Mouse (Mus musculus) limb, embryonic 15.5 days (tissue): ENCODE data around the gene Ift88. TPM values are rescaled to one million over a fixed set of nuclear protein-coding genes. Genes with fewer than 3 reads are reported as not detected.
"Not testable (repeated sequence)": the region's sequence is repeated elsewhere in the genome, so short reads cannot be mapped to it uniquely, and the experiment has no call there.

Experiments used
- ATAC-seq: fragments of 200-750 bp; cut with Nextera tagmentation; 2 replicates; pipeline ENCODE4 v1.8.0; 2017; ENCODE audit warnings: low read depth, moderate TSS enrichment; ENCODE audit not compliant: insufficient number of reproducible peaks, low FRiP score, low TSS enrichment
- H3K27ac ChIP-seq: fragments of 300-500 bp; sonication (generic); 2 replicates; pipeline ENCODE4 v1.5.1; 2015; ENCODE audit warnings: moderate library complexity, mild to moderate bottlenecking, inconsistent platforms
- H3K27me3 ChIP-seq: fragments of 300-500 bp; sonication (generic); 2 replicates; pipeline ENCODE4 v1.6.1; 2015; ENCODE audit warnings: inconsistent platforms
- H3K36me3 ChIP-seq: fragments of 300-500 bp; sonication (generic); 2 replicates; pipeline ENCODE4 v1.6.1; 2015; ENCODE audit warnings: inconsistent platforms
- H3K4me1 ChIP-seq: fragments of 300-500 bp; sonication (generic); 2 replicates; pipeline ENCODE4 v1.6.1; 2015; ENCODE audit warnings: inconsistent platforms
- H3K4me2 ChIP-seq: fragments of 300-500 bp; sonication (generic); 2 replicates; pipeline ENCODE4 v1.6.1; 2015; ENCODE audit warnings: mild to moderate bottlenecking, inconsistent platforms
- H3K4me3 ChIP-seq: fragments of 300-500 bp; sonication (generic); 2 replicates; pipeline ENCODE4 v1.5.1; 2015; ENCODE audit warnings: mild to moderate bottlenecking, inconsistent platforms
- H3K9ac ChIP-seq: fragments of 300-500 bp; sonication (generic); 2 replicates; pipeline ENCODE4 v1.6.1; 2015; ENCODE audit warnings: inconsistent platforms
- H3K9me3 ChIP-seq: fragments of 300-500 bp; sonication (generic); 2 replicates; pipeline ENCODE4 v1.6.1; 2016; ENCODE audit warnings: inconsistent platforms
- WGBS: fragments of 180-500 bp; shearing (Covaris S2); methylation state at CpG from one replicate; pipeline ENCODE4 v1.1.7; 2015; 5-methylcytosine and 5-hydroxymethylcytosine counted together
- polyA plus RNA-seq: library from polyadenylated mRNA; unstranded; fragments of >200 nt; fragmentation: Nextera tagmentation; extraction: Ambion mirVana; gene quantifications from 2 replicates; pipeline ENCODE4 v1.2.1, GENCODE M21; 2015

The Ift88 gene
- polyA plus RNA-seq, 1 experiment from 2014 or later, result 15.9 TPM

DNA sequence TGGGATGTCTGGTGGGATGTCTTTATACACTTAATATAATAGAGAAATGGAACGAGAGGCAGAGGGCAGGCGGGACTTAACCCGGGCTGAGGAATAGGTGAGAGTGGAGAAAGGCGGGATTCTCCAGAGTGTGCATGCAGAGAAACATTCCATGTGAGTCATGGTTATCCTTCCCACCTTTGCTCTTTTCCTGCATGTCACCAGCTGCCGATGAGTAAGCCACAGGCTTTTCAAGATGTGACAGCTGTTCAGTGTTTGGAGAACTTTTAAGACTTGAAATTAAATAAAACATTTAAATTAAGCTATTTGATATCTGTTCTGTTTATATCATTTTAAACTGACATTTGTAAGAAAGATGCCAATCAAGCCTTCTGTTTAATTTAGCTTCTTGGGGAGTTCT lies 36.0 kb downstream of the Ift88 start:
- ATAC-seq, result no peak
- H3K9me3 ChIP-seq, result no peaks in the 10 kb centered on the region
- H3K4me2 ChIP-seq, result no peak overlapping the region
- no peak overlapping the region for H3K9ac ChIP-seq
- H3K36me3 ChIP-seq, result peaks cover 9% of the 10 kb centered on the region; the same call in 1 of the 2 replicates
- no peaks in the 10 kb centered on the region for H3K27me3 ChIP-seq
- no peak overlapping the region for H3K27ac ChIP-seq
- no peaks in the 10 kb centered on the region for H3K4me1 ChIP-seq
- H3K4me3 ChIP-seq, result no peak overlapping the region
- WGBS, result 89% methylated on average over 5 of the region's 5 CpGs

DNA sequence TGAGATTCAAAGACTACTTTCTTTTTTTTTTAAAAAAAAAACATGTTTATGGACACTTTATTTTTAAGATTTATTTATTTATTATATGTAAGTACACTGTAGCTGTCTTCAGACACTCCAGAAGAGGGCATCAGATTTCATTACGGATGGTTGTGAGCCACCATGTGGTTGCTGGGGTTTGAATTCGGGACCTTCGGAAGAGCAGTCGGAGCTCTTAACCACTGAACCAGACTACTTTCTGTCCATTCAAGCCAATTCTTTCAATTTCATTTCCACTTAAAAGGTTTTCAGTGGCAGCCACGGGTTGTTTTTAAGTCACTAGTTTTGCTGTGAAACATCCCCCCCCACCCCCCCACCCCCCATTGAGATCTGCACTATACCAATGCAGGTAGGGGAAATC lies 36.5 kb downstream of the Ift88 start:
- not testable (repeated sequence) for H3K9me3 ChIP-seq, H3K4me3 ChIP-seq, H3K4me1 ChIP-seq, H3K4me2 ChIP-seq, H3K36me3 ChIP-seq, H3K9ac ChIP-seq, ATAC-seq, H3K27me3 ChIP-seq, H3K27ac ChIP-seq
- WGBS, result 77% methylated on average over 5 of the region's 5 CpGs

DNA sequence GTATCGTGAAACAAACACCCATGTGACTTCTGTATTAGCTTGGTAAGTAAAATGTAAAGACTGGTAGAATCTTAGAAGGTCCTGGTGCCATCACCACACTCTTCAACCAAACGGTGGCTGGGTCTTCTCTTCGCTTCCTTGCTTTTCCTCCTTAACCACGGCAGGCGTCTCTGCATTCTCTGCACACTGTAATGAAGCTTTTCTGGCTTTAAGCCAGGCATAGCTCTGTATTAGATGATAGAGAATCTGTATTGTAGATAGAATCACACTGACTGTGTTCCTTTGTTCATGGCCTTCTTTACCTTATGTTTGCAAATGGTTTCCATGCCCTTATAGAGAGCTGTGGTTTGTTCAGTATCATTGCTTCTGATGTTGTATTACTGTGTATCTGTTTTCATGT lies 39.0 kb downstream of the Ift88 start:
- H3K4me3 ChIP-seq, result no peak overlapping the region
- H3K27me3 ChIP-seq, result no peaks in the 10 kb centered on the region
- no peak overlapping the region for H3K9ac ChIP-seq
- peaks cover 4% of the 10 kb centered on the region; the same call in 1 of the 2 replicates for H3K36me3 ChIP-seq
- no peak overlapping the region for H3K27ac ChIP-seq
- 0 out of 2 replicates have a peak, but pooled peaks cover 3% of the 10 kb centered on the region for H3K4me1 ChIP-seq
- H3K4me2 ChIP-seq, result no peak overlapping the region
- no peaks in the 10 kb centered on the region for H3K9me3 ChIP-seq
- no peak for ATAC-seq
- WGBS, result 76% methylated on average over 5 of the region's 5 CpGs

DNA sequence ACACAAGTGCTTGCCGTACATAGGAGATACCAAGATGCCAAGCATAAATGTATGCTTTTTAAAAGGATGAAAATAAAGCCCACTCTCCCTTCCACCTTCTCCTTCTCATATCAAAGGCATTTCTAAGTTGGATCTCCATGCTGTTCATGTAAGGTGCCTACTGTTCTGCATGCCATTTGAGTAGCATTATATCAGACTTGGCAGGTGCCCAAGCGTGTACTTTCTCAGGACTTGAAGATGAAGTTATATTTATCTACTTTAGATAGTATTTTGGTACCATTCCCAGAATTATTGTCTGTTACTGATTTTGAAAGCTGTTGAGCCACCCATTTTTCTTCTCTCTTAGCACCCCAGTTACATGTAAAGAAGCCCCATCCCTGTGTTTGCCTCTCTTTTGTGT lies 51.2 kb downstream of the Ift88 start:
- H3K27ac ChIP-seq, result no peak overlapping the region
- H3K27me3 ChIP-seq, result no peaks in the 10 kb centered on the region
- H3K4me3 ChIP-seq, result no peak overlapping the region
- no peak overlapping the region for H3K4me2 ChIP-seq
- H3K4me1 ChIP-seq, result no peaks in the 10 kb centered on the region
- no peak overlapping the region for H3K9ac ChIP-seq
- no peak for ATAC-seq
- 0 out of 2 replicates have a peak, but pooled peaks cover 11% of the 10 kb centered on the region for H3K36me3 ChIP-seq
- 80% methylated on average over 2 of the region's 2 CpGs for WGBS
- H3K9me3 ChIP-seq, result no peaks in the 10 kb centered on the region

DNA sequence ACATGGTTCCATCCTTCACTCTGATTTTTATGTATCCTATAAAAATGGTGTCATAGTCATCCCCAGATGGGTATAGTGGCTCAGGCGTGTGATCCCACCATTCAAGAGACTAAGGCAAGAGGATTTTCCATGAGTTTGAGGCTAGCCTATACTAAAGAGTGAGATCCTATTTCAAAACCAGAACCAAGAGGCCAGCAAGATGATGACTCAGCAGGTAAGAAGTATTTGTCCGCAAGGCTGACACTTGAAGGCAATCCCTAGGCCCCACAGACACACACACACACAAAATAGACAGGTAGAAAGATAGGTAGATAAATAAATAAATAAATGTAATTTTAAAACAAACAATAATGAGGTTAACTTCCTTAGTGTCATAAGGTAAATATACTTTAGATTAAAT lies 58.4 kb downstream of the Ift88 start:
- ATAC-seq, result no peak
- Histone ChIP-seq H3K4me1 (no peaks in the 10 kb centered on the region), H3K27me3 (no peaks in the 10 kb centered on the region), H3K4me2 (no peak overlapping the region), H3K36me3 (no peaks in the 10 kb centered on the region), H3K9me3 (no peaks in the 10 kb centered on the region), H3K9ac (no peak overlapping the region), H3K4me3 (no peak overlapping the region), H3K27ac (no peak overlapping the region)
- WGBS, result 72% methylated on average over 2 of the region's 2 CpGs

DNA sequence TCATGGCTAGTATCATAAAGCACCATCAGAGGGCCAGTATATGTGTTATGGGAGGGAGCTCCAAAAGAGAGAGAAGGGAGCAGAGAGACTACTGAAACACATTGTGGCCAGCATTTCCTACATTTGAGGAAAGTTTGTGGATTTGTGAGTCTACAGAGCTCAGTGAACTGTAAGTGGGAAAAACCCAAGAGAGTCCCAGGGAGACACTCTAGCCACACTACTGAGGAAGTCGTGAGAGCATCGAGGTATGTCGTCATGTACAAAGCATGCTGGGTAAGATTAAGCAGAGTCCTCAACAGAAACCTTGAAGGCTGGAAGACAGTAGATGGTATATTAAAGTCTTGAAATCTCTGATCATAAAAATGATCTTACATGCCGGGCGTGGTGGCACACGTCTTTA lies 60.3 kb downstream of the Ift88 start:
- WGBS, result 92% methylated on average over 6 of the region's 6 CpGs
- Histone ChIP-seq H3K27ac (no peak overlapping the region), H3K4me1 (no peaks in the 10 kb centered on the region), H3K9me3 (no peaks in the 10 kb centered on the region), H3K9ac (no peak overlapping the region), H3K4me2 (no peak overlapping the region), H3K27me3 (no peaks in the 10 kb centered on the region), H3K4me3 (no peak overlapping the region), H3K36me3 (no peaks in the 10 kb centered on the region)
- ATAC-seq, result no peak

GRCm38 (mm10) chr14:57489696-57490095 lies 65.8 kb downstream of the Ift88 start:
- ATAC-seq, result no peak
- Histone ChIP-seq H3K27me3 (no peaks in the 10 kb centered on the region), H3K36me3 (peaks cover 9% of the 10 kb centered on the region; the same call in 1 of the 2 replicates), H3K4me1 (no peaks in the 10 kb centered on the region), H3K27ac (no peak overlapping the region), H3K4me3 (no peak overlapping the region), H3K9me3 (no peaks in the 10 kb centered on the region), H3K4me2 (no peak overlapping the region), H3K9ac (no peak overlapping the region)
- 60% methylated on average over 3 of the region's 3 CpGs for WGBS

GRCm38 (mm10) chr14:57493840-57494239 lies 70.0 kb downstream of the Ift88 start:
- Histone ChIP-seq H3K27ac (no peak overlapping the region), H3K36me3 (peaks cover 9% of the 10 kb centered on the region; the same call in 1 of the 2 replicates), H3K27me3 (no peaks in the 10 kb centered on the region), H3K4me2 (no peak overlapping the region), H3K9me3 (no peaks in the 10 kb centered on the region), H3K9ac (no peak overlapping the region), H3K4me3 (no peak overlapping the region), H3K4me1 (no peaks in the 10 kb centered on the region)
- WGBS, result 95% methylated on average over 2 of the region's 2 CpGs
- no peak for ATAC-seq

DNA sequence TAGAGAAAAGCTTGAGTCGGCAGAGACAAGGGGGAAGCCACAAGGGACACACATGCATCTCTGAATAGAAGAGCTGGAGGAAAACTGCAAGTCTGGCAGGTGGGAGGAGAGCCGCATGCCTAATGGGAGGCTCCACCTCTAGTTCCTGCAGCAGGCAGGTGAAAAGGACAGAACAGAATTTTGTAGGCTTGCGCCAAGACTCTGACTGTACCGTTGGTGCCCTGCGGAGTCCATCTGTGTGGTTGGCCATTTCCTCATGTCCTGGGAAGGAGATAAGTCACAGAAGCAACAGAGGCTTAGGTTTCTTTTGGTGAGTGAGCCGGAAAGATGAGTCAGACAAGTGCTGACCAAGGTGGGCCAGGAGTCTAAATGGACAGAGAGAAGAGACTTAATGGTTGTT lies 79.9 kb downstream of the Ift88 start:
- ATAC-seq, result no peak
- Histone ChIP-seq H3K4me3 (no peak overlapping the region), H3K36me3 (no peaks in the 10 kb centered on the region; the same call in 1 of the 2 replicates), H3K27ac (no peak overlapping the region), H3K9me3 (no peaks in the 10 kb centered on the region), H3K4me2 (no peak overlapping the region), H3K27me3 (no peaks in the 10 kb centered on the region), H3K9ac (no peak overlapping the region), H3K4me1 (no peaks in the 10 kb centered on the region)
- WGBS, result 86% methylated on average over 6 of the region's 6 CpGs

GRCm38 (mm10) chr14:57509554-57509953 lies 85.7 kb downstream of the Ift88 start:
- H3K9ac ChIP-seq, result no peak overlapping the region
- peak overlapping the region; percentile 77 for H3K27ac ChIP-seq
- H3K4me2 ChIP-seq, result no peak overlapping the region
- ATAC-seq, result peak; percentile 91
- H3K4me1 ChIP-seq, result no peaks in the 10 kb centered on the region
- no peak overlapping the region for H3K4me3 ChIP-seq
- WGBS, result 60% methylated on average over 6 of the region's 6 CpGs
- no peaks in the 10 kb centered on the region for H3K27me3 ChIP-seq
- no peaks in the 10 kb centered on the region for H3K9me3 ChIP-seq
- H3K36me3 ChIP-seq, result no peaks in the 10 kb centered on the region

DNA sequence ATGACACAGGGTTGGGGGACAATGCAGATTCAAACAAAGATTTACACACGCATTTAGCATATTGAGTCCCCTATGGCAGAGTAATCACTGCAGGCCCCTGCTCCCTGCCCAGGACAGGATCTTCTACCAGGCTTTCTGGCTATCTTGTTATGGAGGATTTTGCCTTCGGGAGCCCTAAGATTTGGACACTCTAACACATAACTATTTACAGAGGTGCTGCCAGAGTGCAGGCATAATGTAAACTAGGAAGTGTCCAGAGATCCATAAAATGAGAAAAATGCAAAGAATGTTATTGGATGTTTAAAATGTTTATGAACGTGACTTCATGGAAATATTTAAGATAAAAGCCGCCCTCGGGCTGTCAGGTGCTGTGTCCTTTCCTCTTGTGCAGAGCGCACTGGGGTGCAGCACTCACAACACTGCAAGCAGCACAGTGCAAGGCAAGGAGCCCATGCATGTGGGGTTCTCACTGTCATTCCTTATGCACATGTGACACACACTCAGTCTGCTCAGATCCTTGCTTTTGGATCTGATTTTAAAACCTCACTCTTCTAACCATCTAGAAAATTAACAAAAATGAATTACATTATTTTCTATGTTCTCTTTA lies 91.4 kb downstream of the Ift88 start:
- Histone ChIP-seq H3K4me3 (no peak overlapping the region), H3K27ac (no peak overlapping the region), H3K9ac (no peak overlapping the region), H3K4me2 (no peak overlapping the region), H3K4me1 (peaks cover 7% of the 10 kb centered on the region; the same call in 1 of the 2 replicates), H3K27me3 (no peaks in the 10 kb centered on the region), H3K9me3 (no peaks in the 10 kb centered on the region), H3K36me3 (0 out of 2 replicates have a peak, but pooled peaks cover 5% of the 10 kb centered on the region)
- 33% methylated on average over 6 of the region's 6 CpGs for WGBS
- ATAC-seq, result no peak

- no peak overlapping the region for H3K9ac ChIP-seq
- H3K36me3 ChIP-seq, result 0 out of 2 replicates have a peak, but pooled peaks cover 5% of the 10 kb centered on the region
- no peak overlapping the region for H3K4me3 ChIP-seq
- WGBS, result 78% methylated on average over 7 of the region's 7 CpGs
- H3K4me2 ChIP-seq, result no peak overlapping the region
- H3K9me3 ChIP-seq, result no peaks in the 10 kb centered on the region
- no peaks in the 10 kb centered on the region for H3K27me3 ChIP-seq
- no peak for ATAC-seq
- H3K27ac ChIP-seq, result no peak overlapping the region
- peaks cover 7% of the 10 kb centered on the region; the same call in 1 of the 2 replicates for H3K4me1 ChIP-seq
Observed at GRCm38 (mm10) chr14:57517001-57517400, 93.1 kb downstream of the Ift88 start.

DNA sequence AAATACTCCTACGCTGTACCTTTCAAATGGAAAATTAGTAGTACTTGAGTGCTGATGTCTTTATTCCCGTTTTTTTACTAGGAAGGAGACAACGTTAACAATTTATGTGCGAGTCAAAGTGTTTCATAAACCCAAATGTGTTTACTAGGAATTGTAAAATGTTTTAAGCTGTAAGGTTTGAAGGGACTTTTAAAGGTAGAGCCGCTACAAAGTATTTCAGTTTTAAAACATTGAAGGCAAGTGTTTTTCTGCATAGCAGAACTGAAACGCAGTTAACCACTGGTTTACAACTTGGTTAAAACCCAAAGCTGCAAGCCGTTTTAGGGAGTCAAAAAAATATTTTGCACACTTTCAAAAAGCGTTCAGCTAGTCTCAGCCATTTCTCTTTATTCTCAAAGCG lies 99.9 kb downstream of the Ift88 start:
- Histone ChIP-seq H3K27ac (no peak overlapping the region), H3K9ac (no peak overlapping the region), H3K9me3 (no peaks in the 10 kb centered on the region), H3K27me3 (no peaks in the 10 kb centered on the region), H3K4me2 (peak overlapping the region; percentile 81), H3K4me3 (peak overlapping the region; percentile 69; the same call in 1 of the 2 replicates), H3K36me3 (no peaks in the 10 kb centered on the region; the same call in 1 of the 2 replicates), H3K4me1 (peaks cover 16% of the 10 kb centered on the region)
- 52% methylated on average over 9 of the region's 9 CpGs for WGBS
- ATAC-seq, result no peak
